Mouse (Mus musculus) lung, embryonic 16.5 days (tissue): ENCODE results near the gene 6030458C11Rik. TPM values are rescaled to one million over a fixed set of nuclear protein-coding genes. Genes with fewer than 3 reads are reported as not detected.

Source experiments
- ATAC-seq: fragments of 200-750 bp; cut with Nextera tagmentation; 2 replicates; pipeline ENCODE4 v1.8.0; 2017; ENCODE audit warnings: low read depth, mild to moderate bottlenecking, moderate library complexity
- H3K27ac ChIP-seq: fragments of 300-500 bp; sonication (generic); 2 replicates; pipeline ENCODE4 v1.5.1; 2014; ENCODE audit warnings: mild to moderate bottlenecking, control low read depth, low read length
- H3K27me3 ChIP-seq: fragments of 300-500 bp; sonication (generic); 2 replicates; pipeline ENCODE4 v1.6.1; 2014; ENCODE audit warnings: low read depth, low read length, mixed read lengths; ENCODE audit not compliant: control insufficient read depth, insufficient read depth
- H3K36me3 ChIP-seq: fragments of 300-500 bp; sonication (generic); 2 replicates; pipeline ENCODE4 v1.6.1; 2014; ENCODE audit warnings: low read length; ENCODE audit not compliant: control insufficient read depth, insufficient read depth
- H3K4me1 ChIP-seq: fragments of 300-500 bp; sonication (generic); replicated peaks from 2 replicates; pipeline ENCODE4 v1.6.1; 2014; ENCODE audit warnings: low read length, mixed read lengths; ENCODE audit not compliant: control insufficient read depth, insufficient read depth
- H3K4me2 ChIP-seq: fragments of 300-500 bp; sonication (generic); 2 replicates; pipeline ENCODE4 v1.6.1; 2014; ENCODE audit warnings: low read depth, low read length, control low read depth
- H3K4me3 ChIP-seq: fragments of 300-500 bp; sonication (generic); 2 replicates; pipeline ENCODE4 v1.5.1; 2014; ENCODE audit warnings: mild to moderate bottlenecking, low read length, control low read depth
- H3K9ac ChIP-seq: fragments of 300-500 bp; sonication (generic); 2 replicates; pipeline ENCODE4 v1.6.1; 2014; ENCODE audit warnings: low read length, control low read depth
- H3K9me3 ChIP-seq: fragments of 300-500 bp; sonication (generic); 2 replicates; pipeline ENCODE4 v1.6.1; 2016; ENCODE audit warnings: low read length; ENCODE audit not compliant: control insufficient read depth
- WGBS: fragments of 180-500 bp; shearing (Covaris S2); extraction: QIAGEN DNeasy Blood & Tissue Kit; methylation state at CpG from one replicate; pipeline ENCODE4 v1.1.7; 2014; 5-methylcytosine and 5-hydroxymethylcytosine counted together
- microRNA-seq: library from miRNA; unstranded; fragments of <30 nt; microRNA quantifications from one replicate; pipeline ENCODE4, GENCODE M21; 2016
- polyA plus RNA-seq: library from polyadenylated mRNA; unstranded; fragments of >200 nt; fragmentation: Nextera tagmentation; extraction: Ambion mirVana; gene quantifications from 2 replicates; pipeline ENCODE4 v1.2.1, GENCODE M21; 2015

6030458C11Rik gene
- polyA plus RNA-seq, 1 experiment from 2014 or later = 32.9 TPM

GRCm38 (mm10) chr15:12774149-12774753 lies 50.2 kb downstream of the 6030458C11Rik start:
- H3K36me3 ChIP-seq = no peaks in the 10 kb centered on the region
- no peak overlapping the region for H3K9ac ChIP-seq
- H3K27ac ChIP-seq = no peak overlapping the region
- H3K27me3 ChIP-seq = no peaks in the 10 kb centered on the region
- no peaks in the 10 kb centered on the region for H3K4me1 ChIP-seq
- ATAC-seq = no peak
- H3K4me3 ChIP-seq = no peak overlapping the region
- H3K4me2 ChIP-seq = no peak overlapping the region
- peaks cover 2% of the 10 kb centered on the region; the same call in 1 of the 2 replicates for H3K9me3 ChIP-seq
- 64% methylated on average over 11 of the region's 11 CpGs for WGBS

- no peaks in the 10 kb centered on the region for H3K4me1 ChIP-seq
- H3K27me3 ChIP-seq = no peaks in the 10 kb centered on the region
- H3K36me3 ChIP-seq = no peaks in the 10 kb centered on the region
- WGBS = 70% methylated on average over 7 of the region's 7 CpGs
- ATAC-seq = no peak
- H3K4me3 ChIP-seq = no peak overlapping the region
- H3K27ac ChIP-seq = no peak overlapping the region
- H3K4me2 ChIP-seq = no peak overlapping the region
- H3K9me3 ChIP-seq = no peaks in the 10 kb centered on the region
- H3K9ac ChIP-seq = no peak overlapping the region
These were observed 53.5 kb downstream of the 6030458C11Rik start for GRCm38 (mm10) chr15:12770958-12771357.

DNA sequence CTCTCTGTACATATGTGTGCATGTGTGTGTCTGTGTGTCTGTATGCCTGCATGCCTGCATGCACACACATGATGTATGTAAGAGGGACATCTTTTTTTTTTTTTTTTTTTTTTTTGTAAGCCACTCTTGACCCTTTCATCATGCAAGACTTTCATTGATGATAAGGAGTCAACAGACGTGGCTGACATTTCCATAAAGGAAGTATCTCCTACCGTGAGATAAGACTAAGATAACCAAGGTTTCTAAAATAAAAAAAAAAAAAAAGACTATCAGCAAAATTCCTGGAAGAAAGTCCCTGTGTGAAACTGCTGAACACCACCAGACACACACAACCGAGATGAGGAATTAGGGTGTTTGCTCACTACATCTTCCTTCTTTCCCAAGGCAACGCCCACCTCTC lies 57.6 kb downstream of the 6030458C11Rik start:
- Histone ChIP-seq H3K4me2 (no peak overlapping the region), H3K27ac (no peak overlapping the region), H3K27me3 (no peaks in the 10 kb centered on the region), H3K36me3 (no peaks in the 10 kb centered on the region), H3K9me3 (no peaks in the 10 kb centered on the region), H3K4me3 (no peak overlapping the region), H3K9ac (no peak overlapping the region), H3K4me1 (no peaks in the 10 kb centered on the region)
- WGBS = 44% methylated on average over 4 of the region's 4 CpGs
- no peak for ATAC-seq

- 63% methylated on average over 10 of the region's 10 CpGs for WGBS
- H3K36me3 ChIP-seq = no peaks in the 10 kb centered on the region
- no peak overlapping the region for H3K4me3 ChIP-seq
- no peak for ATAC-seq
- H3K9ac ChIP-seq = no peak overlapping the region
- no peaks in the 10 kb centered on the region for H3K4me1 ChIP-seq
- H3K27ac ChIP-seq = no peak overlapping the region
- H3K9me3 ChIP-seq = no peaks in the 10 kb centered on the region
- no peaks in the 10 kb centered on the region for H3K27me3 ChIP-seq
- no peak overlapping the region for H3K4me2 ChIP-seq
These were observed 61.3 kb downstream of the 6030458C11Rik start for GRCm38 (mm10) chr15:12763147-12763546.

DNA sequence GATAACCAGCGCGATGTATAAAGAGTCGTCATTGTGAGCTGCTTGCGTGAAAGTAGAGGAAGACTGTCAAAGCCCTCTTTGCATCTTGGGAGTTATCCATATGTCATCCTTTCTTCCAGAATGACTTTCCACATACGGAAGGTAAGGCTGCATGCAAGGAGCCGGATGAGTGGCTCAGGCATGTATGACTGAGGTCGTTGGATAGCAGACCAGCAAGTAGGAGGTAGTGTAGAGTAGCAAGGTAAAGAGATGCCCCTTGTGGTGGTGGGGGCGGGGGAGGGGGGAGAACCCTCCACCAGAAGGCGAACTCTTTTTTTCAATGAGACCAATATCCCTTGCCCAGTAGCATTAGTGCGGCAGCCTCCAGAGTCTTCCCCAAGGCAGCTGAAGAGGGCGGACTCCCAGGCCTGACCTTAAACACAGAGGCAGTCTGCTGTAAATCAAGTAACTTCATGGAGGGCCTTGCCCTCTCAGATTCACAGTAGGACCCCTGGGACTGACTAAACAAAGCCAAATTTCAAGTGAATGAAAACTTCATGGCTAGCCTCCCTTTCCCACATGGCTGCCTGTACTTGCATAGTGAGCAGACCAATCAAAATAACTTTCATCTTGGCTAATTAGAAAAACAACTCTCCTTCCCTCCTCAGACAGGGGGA lies 62.1 kb downstream of the 6030458C11Rik start:
- no peak overlapping the region for H3K4me3 ChIP-seq
- H3K36me3 ChIP-seq = no peaks in the 10 kb centered on the region
- H3K27me3 ChIP-seq = no peaks in the 10 kb centered on the region
- H3K9ac ChIP-seq = no peak overlapping the region
- H3K9me3 ChIP-seq = no peaks in the 10 kb centered on the region
- no peaks in the 10 kb centered on the region for H3K4me1 ChIP-seq
- ATAC-seq = no peak
- no peak overlapping the region for H3K27ac ChIP-seq
- no peak overlapping the region for H3K4me2 ChIP-seq
- WGBS = 75% methylated on average over 11 of the region's 11 CpGs

DNA sequence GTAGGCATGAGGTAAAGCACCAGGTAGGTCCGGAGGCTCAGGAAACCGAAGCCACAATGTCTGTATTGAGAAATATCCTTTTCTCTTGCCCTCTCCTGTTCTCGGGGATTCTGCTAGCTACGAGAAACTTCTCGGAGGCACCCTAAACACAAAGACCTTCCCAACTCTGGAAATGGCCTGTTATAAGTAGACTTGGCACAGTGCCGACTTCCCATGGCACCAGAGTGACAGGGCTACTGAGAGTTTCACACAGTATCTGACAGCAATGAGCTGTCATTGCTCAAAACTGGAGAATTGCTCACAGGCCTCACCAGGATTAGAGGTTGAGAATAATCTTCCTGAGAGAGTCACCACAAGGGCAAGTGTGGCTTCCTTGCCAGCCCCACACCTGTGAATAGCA lies 63.7 kb downstream of the 6030458C11Rik start:
- Histone ChIP-seq H3K9ac (no peak overlapping the region), H3K9me3 (no peaks in the 10 kb centered on the region), H3K36me3 (no peaks in the 10 kb centered on the region), H3K27me3 (no peaks in the 10 kb centered on the region), H3K4me1 (no peaks in the 10 kb centered on the region), H3K27ac (no peak overlapping the region), H3K4me3 (no peak overlapping the region), H3K4me2 (no peak overlapping the region)
- WGBS = 76% methylated on average over 6 of the region's 6 CpGs
- no peak for ATAC-seq

GRCm38 (mm10) chr15:12758461-12758860 lies 66.0 kb downstream of the 6030458C11Rik start:
- Histone ChIP-seq H3K4me2 (no peak overlapping the region), H3K4me3 (no peak overlapping the region), H3K9ac (no peak overlapping the region), H3K27me3 (no peaks in the 10 kb centered on the region), H3K36me3 (no peaks in the 10 kb centered on the region), H3K27ac (no peak overlapping the region), H3K9me3 (no peaks in the 10 kb centered on the region), H3K4me1 (no peaks in the 10 kb centered on the region)
- no peak for ATAC-seq
- WGBS = 23% methylated on average over 5 of the region's 5 CpGs

Small RNAs within 50 kb of the gene (microRNA-seq; reads per million reads assigned to microRNA genes)
- not detected for gene Gm47288

Other genes starting within 250 kb of the 6030458C11Rik start
- 33.2 and 43.2 TPM in 2 replicates for gene Pdzd2, start 84.7 kb downstream of the 6030458C11Rik start, polyA plus RNA-seq
- gene Drosha, start 166 bp upstream of the 6030458C11Rik start, polyA plus RNA-seq = 27.2 and 32.0 TPM in 2 replicates